ENCODE assay signal across 9 mouse cellular contexts in the genomic region with DNA sequence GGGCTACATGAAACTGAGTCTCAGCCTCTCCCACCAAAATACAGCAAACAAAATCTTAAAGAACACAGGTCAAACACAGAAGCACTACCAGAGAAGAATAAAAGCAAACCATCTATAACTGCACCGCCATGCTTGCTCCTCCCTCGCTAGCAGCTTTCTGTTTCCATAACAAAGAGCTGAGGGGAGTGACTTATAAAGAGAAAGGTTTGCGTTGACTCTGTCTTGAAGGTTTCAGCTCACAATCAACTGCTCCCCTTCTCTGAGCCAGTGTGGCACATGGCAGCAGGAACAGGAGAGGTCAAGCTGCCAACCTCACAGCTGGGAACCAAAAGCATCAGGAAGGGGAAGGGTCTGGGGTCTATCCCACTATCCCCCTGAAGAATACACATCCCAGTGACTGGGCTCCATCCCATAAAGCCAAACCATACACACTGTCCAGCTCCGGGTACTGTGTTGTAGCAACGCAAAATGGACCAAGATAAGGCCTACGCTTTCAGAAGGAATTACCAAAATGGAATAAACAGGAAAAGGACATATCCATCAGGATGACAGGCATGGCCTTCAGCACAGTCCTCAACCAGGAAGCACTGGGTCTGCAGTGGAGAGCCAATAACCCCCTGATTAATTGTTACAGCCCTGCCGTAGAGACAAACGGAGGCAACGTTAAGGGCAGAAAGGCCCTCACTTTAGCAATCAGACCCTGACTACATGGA. TPM values are rescaled to one million over a fixed set of nuclear protein-coding genes. Genes with fewer than 3 reads are reported as not detected.
DNase-seq lines count a peak whose midpoint lies in the region; ATAC-seq lines count a peak whose summit lies in the region.
"Had no signal": no experiment of that assay in that cellular context is flagged by ENCODE, and none has a peak within 500 bp of the region (broad histone marks: within the 10 kb centered on the region; RNA-seq: fewer than 3 reads in every experiment).

No protein-coding gene starts in this region.

- WGBS in hindbrain, embryonic 10.5 days, result 75% methylated on average over 9 of the region's 9 CpGs
- 79% methylated on average over 9 of the region's 9 CpGs for WGBS in hindbrain, embryonic 11.5 days
- 61% methylated on average over 9 of the region's 9 CpGs for WGBS in neural tube, embryonic 12.5 days
- WGBS in hindbrain, embryonic 16.5 days, result 72% methylated on average over 9 of the region's 9 CpGs
- 69% methylated on average over 9 of the region's 9 CpGs for WGBS in neural tube, embryonic 15.5 days
- WGBS in forebrain, embryonic 13.5 days, result 77% methylated on average over 9 of the region's 9 CpGs

- peaks cover 24% of the 10 kb centered on the region for H3K4me1 ChIP-seq in hindbrain, embryonic 10.5 days (replicated peaks)
- no peaks in the 10 kb centered on the region for H3K4me1 ChIP-seq in hindbrain, embryonic 11.5 days (replicated peaks; ENCODE audit: control insufficient read depth, insufficient read depth, low read length)
- H3K4me1 ChIP-seq in neural tube, embryonic 12.5 days, result peaks cover 10% of the 10 kb centered on the region
- peaks cover 12% of the 10 kb centered on the region; the same call in 1 of the 2 replicates for H3K4me1 ChIP-seq in hindbrain, embryonic 16.5 days (ENCODE audit: control insufficient read depth, insufficient read depth, low read depth, low read length)
- peaks cover 31% of the 10 kb centered on the region for H3K4me1 ChIP-seq in neural tube, embryonic 15.5 days
- peaks cover 18% of the 10 kb centered on the region for H3K4me1 ChIP-seq in forebrain, embryonic 13.5 days

- no peaks in the 10 kb centered on the region for H3K36me3 ChIP-seq in hindbrain, embryonic 10.5 days
- no peaks in the 10 kb centered on the region for H3K36me3 ChIP-seq in hindbrain, embryonic 11.5 days (ENCODE audit: control insufficient read depth, insufficient read depth, low read length)
- no peaks in the 10 kb centered on the region for H3K36me3 ChIP-seq in neural tube, embryonic 12.5 days
- no peaks in the 10 kb centered on the region for H3K36me3 ChIP-seq in hindbrain, embryonic 16.5 days (ENCODE audit: control insufficient read depth, insufficient read depth, low read length)
- no peaks in the 10 kb centered on the region for H3K36me3 ChIP-seq in neural tube, embryonic 15.5 days
- no peaks in the 10 kb centered on the region for H3K36me3 ChIP-seq in forebrain, embryonic 13.5 days (ENCODE audit: poor library complexity, severe bottlenecking)

- H3K27ac ChIP-seq in hindbrain, embryonic 10.5 days, result 0 out of 2 replicates have a peak overlapping the region, but pooled peaks have one; percentile 53
- H3K27ac ChIP-seq in hindbrain, embryonic 11.5 days (ENCODE audit: low read depth, low read length), result no peak overlapping the region
- H3K27ac ChIP-seq in neural tube, embryonic 12.5 days, result no peak overlapping the region
- 0 out of 2 replicates have a peak overlapping the region, but pooled peaks have one; percentile 42 for H3K27ac ChIP-seq in hindbrain, embryonic 16.5 days (ENCODE audit: low read depth, low read length)
- peak overlapping the region; percentile 72 for H3K27ac ChIP-seq in neural tube, embryonic 15.5 days (replicated peaks)
- H3K27ac ChIP-seq in forebrain, embryonic 13.5 days, result no peak overlapping the region

- H3K4me3 ChIP-seq in hindbrain, embryonic 10.5 days, result no peak overlapping the region
- no peak overlapping the region for H3K4me3 ChIP-seq in hindbrain, embryonic 11.5 days (ENCODE audit: low read depth, low read length)
- H3K4me3 ChIP-seq in neural tube, embryonic 12.5 days, result no peak overlapping the region
- H3K4me3 ChIP-seq in hindbrain, embryonic 16.5 days (ENCODE audit: low read length), result no peak overlapping the region
- no peak overlapping the region for H3K4me3 ChIP-seq in neural tube, embryonic 15.5 days (replicated peaks)
- H3K4me3 ChIP-seq in forebrain, embryonic 13.5 days, result no peak overlapping the region

- no peak overlapping the region for H3K9ac ChIP-seq in hindbrain, embryonic 11.5 days (ENCODE audit: low read depth, low read length)
- no peak overlapping the region for H3K9ac ChIP-seq in neural tube, embryonic 12.5 days
- no peak overlapping the region for H3K9ac ChIP-seq in hindbrain, embryonic 16.5 days (ENCODE audit: low read depth, low read length)
- no peak overlapping the region for H3K9ac ChIP-seq in neural tube, embryonic 15.5 days (replicated peaks)
- H3K9ac ChIP-seq in forebrain, embryonic 13.5 days, result no peak overlapping the region

- no peak for DNase-seq in hindbrain, embryonic 10.5 days (ENCODE audit: low spot score)
- no peak for DNase-seq in hindbrain, embryonic 11.5 days (ENCODE audit: low spot score)
- DNase-seq in neural tube, embryonic 10.5 days (ENCODE audit: extremely low spot score, low spot score), result no peak
- DNase-seq in cerebellum, postnatal 14 days, result no peak

- H3K9me3 ChIP-seq in hindbrain, embryonic 10.5 days, result no peaks in the 10 kb centered on the region
- no peaks in the 10 kb centered on the region for H3K9me3 ChIP-seq in hindbrain, embryonic 11.5 days (ENCODE audit: control insufficient read depth, low read length)
- H3K9me3 ChIP-seq in neural tube, embryonic 12.5 days, result no peaks in the 10 kb centered on the region
- no peaks in the 10 kb centered on the region for H3K9me3 ChIP-seq in hindbrain, embryonic 16.5 days (ENCODE audit: control insufficient read depth, low read length)
- no peaks in the 10 kb centered on the region for H3K9me3 ChIP-seq in neural tube, embryonic 15.5 days (replicated peaks)
- no peaks in the 10 kb centered on the region for H3K9me3 ChIP-seq in forebrain, embryonic 13.5 days (replicated peaks)

- no peaks in the 10 kb centered on the region for H3K27me3 ChIP-seq in hindbrain, embryonic 10.5 days (ENCODE audit: insufficient read depth, poor library complexity, severe bottlenecking)
- H3K27me3 ChIP-seq in hindbrain, embryonic 11.5 days (ENCODE audit: control insufficient read depth, insufficient read depth, low read length), result no peaks in the 10 kb centered on the region
- H3K27me3 ChIP-seq in neural tube, embryonic 12.5 days (replicated peaks), result no peaks in the 10 kb centered on the region
- no peaks in the 10 kb centered on the region for H3K27me3 ChIP-seq in hindbrain, embryonic 16.5 days (replicated peaks; ENCODE audit: control insufficient read depth, insufficient read depth, low read length)
- no peaks in the 10 kb centered on the region for H3K27me3 ChIP-seq in neural tube, embryonic 15.5 days (replicated peaks)
- no peaks in the 10 kb centered on the region for H3K27me3 ChIP-seq in forebrain, embryonic 13.5 days

- no peak for ATAC-seq in hindbrain, embryonic 11.5 days (ENCODE audit: low FRiP score)
- ATAC-seq in neural tube, embryonic 12.5 days (ENCODE audit: low FRiP score, low read depth), result no peak
- no peak for ATAC-seq in hindbrain, embryonic 16.5 days
- no peak for ATAC-seq in neural tube, embryonic 15.5 days (ENCODE audit: low FRiP score)
- no peak for ATAC-seq in forebrain, embryonic 13.5 days
- ATAC-seq: forebrain, embryonic 16.5 days had no signal

- H3K4me2 ChIP-seq in hindbrain, embryonic 11.5 days (replicated peaks; ENCODE audit: low read depth, low read length), result no peak overlapping the region
- H3K4me2 ChIP-seq in neural tube, embryonic 12.5 days (replicated peaks), result 0 out of 2 replicates have a peak overlapping the region, but pooled peaks have one; percentile 41
- no peak overlapping the region for H3K4me2 ChIP-seq in hindbrain, embryonic 16.5 days (ENCODE audit: low read length)
- no peak overlapping the region for H3K4me2 ChIP-seq in neural tube, embryonic 15.5 days
- no peak overlapping the region for H3K4me2 ChIP-seq in forebrain, embryonic 13.5 days

RNA-seq across cellular contexts. Expression of a gene that starts 44.8 kb away (rescaled TPM):
- polyA plus RNA-seq in hindbrain, embryonic 10.5 days (2016; fragmentation: Nextera tagmentation; extraction: Ambion mirVana), result 62.8 and 73.2 TPM in 2 replicates
- 71.3 and 74.8 TPM in 2 replicates for polyA plus RNA-seq in hindbrain, embryonic 11.5 days (2014; fragmentation: Nextera tagmentation; extraction: Ambion mirVana)
- 73.0 and 73.7 TPM in 2 replicates for polyA plus RNA-seq in neural tube, embryonic 12.5 days (2016; fragmentation: Nextera tagmentation; extraction: Ambion mirVana)
- polyA plus RNA-seq in hindbrain, embryonic 16.5 days (2015; fragmentation: Nextera tagmentation; extraction: Ambion mirVana), result 85.3 and 86.0 TPM in 2 replicates
- polyA plus RNA-seq in neural tube, embryonic 15.5 days (2015; fragmentation: Nextera tagmentation; extraction: Ambion mirVana), result 77.4 and 80.3 TPM in 2 replicates
- polyA plus RNA-seq in forebrain, embryonic 13.5 days (2015; fragmentation: Nextera tagmentation; extraction: Ambion mirVana), result 83.2 and 90.7 TPM in 2 replicates

Comparison
In these comparisons a context has a peak if more than half of its experiments do, and no peak if none do; other contexts are left out.
1. H3K27ac ChIP-seq: peak in hindbrain, embryonic 10.5 days (single experiment), hindbrain, embryonic 16.5 days (single experiment) and neural tube, embryonic 15.5 days (single experiment); none in hindbrain, embryonic 11.5 days (single experiment), neural tube, embryonic 12.5 days (single experiment) and forebrain, embryonic 13.5 days (single experiment).